Mouse (Mus musculus) lung, postnatal 0 days (tissue): Measurements from ENCODE around the gene Mast3. TPM values are rescaled to one million over a fixed set of nuclear protein-coding genes. Genes with fewer than 3 reads are reported as not detected.

Source experiments
- ATAC-seq: fragments of 200-750 bp; cut with Nextera tagmentation; 2 replicates; pipeline ENCODE4 v1.8.0; 2017; ENCODE audit warnings: moderate library complexity
- DNase-seq: peaks from one replicate; pipeline ENCODE4 v3.0.0-alpha.2; 2016; ENCODE audit warnings: low spot score
- H3K27ac ChIP-seq: fragments of 300-500 bp; sonication (generic); 2 replicates; pipeline ENCODE4 v1.5.1; 2014; ENCODE audit warnings: antibody characterized with exemption, mild to moderate bottlenecking, low read length, mixed read lengths
- H3K27me3 ChIP-seq: fragments of 300-500 bp; sonication (generic); replicated peaks from 2 replicates; pipeline ENCODE4 v1.6.1; 2014; ENCODE audit warnings: low read length, mixed read lengths; ENCODE audit not compliant: insufficient read depth
- H3K36me3 ChIP-seq: fragments of 300-500 bp; sonication (generic); 2 replicates; pipeline ENCODE4 v1.6.1; 2014; ENCODE audit warnings: low read length, mixed read lengths; ENCODE audit not compliant: insufficient read depth
- H3K4me1 ChIP-seq: fragments of 300-500 bp; sonication (generic); 2 replicates; pipeline ENCODE4 v1.6.1; 2014; ENCODE audit warnings: antibody characterized with exemption, low read depth, low read length, mixed read lengths; ENCODE audit not compliant: insufficient read depth
- H3K4me2 ChIP-seq: fragments of 300-500 bp; sonication (generic); replicated peaks from 2 replicates; pipeline ENCODE4 v1.6.1; 2014; ENCODE audit warnings: low read depth, mild to moderate bottlenecking, low read length, moderate library complexity, mixed read lengths
- H3K4me3 ChIP-seq: fragments of 300-500 bp; sonication (generic); 2 replicates; pipeline ENCODE4 v1.5.1; 2014; ENCODE audit warnings: low read depth, low read length
- H3K9ac ChIP-seq: fragments of 300-500 bp; sonication (generic); replicated peaks from 2 replicates; pipeline ENCODE4 v1.6.1; 2014; ENCODE audit warnings: low read depth, mild to moderate bottlenecking
- H3K9me3 ChIP-seq: fragments of 300-500 bp; sonication (generic); 2 replicates; pipeline ENCODE4 v1.6.1; 2016; ENCODE audit warnings: low read length, mixed read lengths
- CTCF ChIP-seq: IDR thresholded peaks from 2 replicates; pipeline ENCODE4 v1.5.1; 2016; ENCODE audit warnings: antibody characterized with exemption, mild to moderate bottlenecking
- EP300 ChIP-seq: IDR thresholded peaks from 2 replicates; pipeline ENCODE4 v1.6.1; 2016; ENCODE audit warnings: antibody characterized with exemption, mild to moderate bottlenecking, control low read depth
- WGBS: fragments of 180-500 bp; shearing (Covaris S2); extraction: QIAGEN DNeasy Blood & Tissue Kit; methylation state at CpG from one replicate; pipeline ENCODE4 v1.1.7; 2014; 5-methylcytosine and 5-hydroxymethylcytosine counted together
- polyA plus RNA-seq: library from polyadenylated mRNA; unstranded; fragments of >200 nt; fragmentation: Nextera tagmentation; extraction: Ambion mirVana; gene quantifications from 2 replicates; pipeline ENCODE4 v1.2.1, GENCODE M21; 2015

The Mast3 gene
- polyA plus RNA-seq, 1 experiment from 2014 or later, result 7.6 TPM

DNA sequence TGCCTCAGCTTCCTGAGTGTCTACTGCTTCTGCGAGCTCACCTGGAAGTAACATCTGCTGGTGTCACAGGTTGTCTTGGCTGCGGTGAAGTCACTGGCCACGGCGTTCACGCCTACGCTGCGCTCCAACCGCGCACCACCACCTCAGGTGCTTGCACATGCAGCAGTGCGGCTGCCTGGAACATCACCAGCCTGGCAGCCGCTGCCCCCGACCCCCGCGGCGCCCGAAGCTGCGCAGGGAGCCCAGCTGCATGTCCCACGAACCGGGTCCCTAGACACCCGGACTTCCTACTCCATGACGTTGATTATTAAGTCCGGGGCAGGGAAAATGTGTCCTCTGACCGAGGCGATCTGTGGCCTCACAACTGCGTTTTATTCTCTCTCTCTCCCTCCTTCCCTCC, 37.6 kb upstream of the Mast3 start:
- no peak overlapping the region for H3K9ac ChIP-seq
- no peak overlapping the region for H3K4me3 ChIP-seq
- H3K27ac ChIP-seq, result no peak overlapping the region
- H3K4me1 ChIP-seq, result peaks cover 2% of the 10 kb centered on the region
- no peaks in the 10 kb centered on the region for H3K27me3 ChIP-seq
- H3K9me3 ChIP-seq, result no peaks in the 10 kb centered on the region
- H3K36me3 ChIP-seq, result no peaks in the 10 kb centered on the region
- TF ChIP-seq EP300, result no peak
- TF ChIP-seq CTCF, result no peak
- DNase-seq (no peak), ATAC-seq (no peak)
- 69% methylated on average over 25 of the region's 25 CpGs for WGBS
- no peak overlapping the region for H3K4me2 ChIP-seq

DNA sequence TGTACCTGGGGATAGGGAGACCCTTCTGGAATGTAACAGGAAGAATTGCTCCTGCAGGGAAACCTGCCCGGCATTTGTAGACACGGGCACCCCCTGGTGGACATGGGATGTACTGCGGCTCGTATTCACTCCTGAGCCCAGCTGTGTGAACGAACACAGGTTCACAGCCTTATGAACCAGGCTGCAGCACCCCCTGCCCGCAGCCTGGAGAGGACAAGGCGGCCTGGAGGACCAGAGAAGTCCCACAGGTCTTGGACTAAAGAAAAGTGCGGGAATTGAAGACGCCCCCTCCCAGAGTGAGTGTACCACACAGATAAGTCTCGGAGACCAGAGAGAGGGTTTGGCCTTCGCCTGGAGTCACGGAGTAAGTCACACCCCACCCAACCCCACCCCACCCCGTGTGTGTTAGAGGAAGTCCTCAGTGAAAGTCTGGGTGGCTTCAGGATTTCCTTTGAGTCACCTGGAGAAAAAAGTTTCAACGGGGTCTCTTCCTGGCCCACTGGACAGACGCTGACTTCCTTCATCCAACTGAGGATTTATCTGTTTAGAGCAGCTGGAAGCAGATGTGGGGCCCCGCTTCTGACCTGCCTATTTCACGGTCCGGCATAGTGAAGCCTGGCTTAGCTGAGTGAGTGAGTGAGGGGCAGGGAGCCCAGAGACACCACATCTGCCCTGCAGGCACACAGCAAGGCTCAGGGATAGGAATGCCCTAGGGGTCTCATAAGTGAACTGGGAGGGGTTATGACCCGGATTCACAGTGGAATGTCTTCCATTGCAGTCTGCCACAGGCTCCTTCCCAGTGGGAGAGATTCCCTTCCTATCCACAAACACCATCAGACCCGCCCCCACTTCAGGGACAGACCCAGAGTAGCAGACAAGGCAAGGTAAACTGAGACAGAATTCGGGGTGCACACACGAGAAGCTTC, 36.6 kb upstream of the Mast3 start:
- TF ChIP-seq EP300 (no peak), CTCF (peak; percentile 99)
- no peak for ATAC-seq
- peak; percentile 83 for DNase-seq
- Histone ChIP-seq H3K27ac (no peak overlapping the region), H3K4me3 (no peak overlapping the region), H3K9ac (no peak overlapping the region), H3K4me1 (peaks cover 2% of the 10 kb centered on the region), H3K4me2 (no peak overlapping the region), H3K9me3 (no peaks in the 10 kb centered on the region), H3K27me3 (no peaks in the 10 kb centered on the region), H3K36me3 (peaks cover 5% of the 10 kb centered on the region; the same call in 1 of the 2 replicates)
- 27% methylated on average over 22 of the region's 22 CpGs for WGBS

DNA sequence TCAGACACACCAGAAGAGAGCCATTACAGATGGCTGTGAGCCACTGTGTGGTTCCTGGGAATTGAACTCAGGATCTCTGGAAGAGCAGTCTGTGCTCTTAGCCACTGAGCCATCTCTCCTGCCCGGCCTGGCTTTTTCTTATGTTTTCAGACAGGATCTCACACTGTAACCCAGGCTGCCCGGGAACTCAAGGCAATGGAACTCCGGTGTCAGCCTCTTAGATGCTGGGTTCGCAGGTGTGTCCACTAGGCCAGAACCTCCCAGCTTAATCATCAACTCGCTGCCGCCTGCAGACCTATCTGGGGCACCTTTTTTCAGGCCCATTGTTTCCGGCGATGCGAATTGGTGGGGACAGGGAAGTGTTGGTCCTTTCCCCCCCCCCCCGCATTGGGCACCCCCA, 35.7 kb upstream of the Mast3 start:
- Histone ChIP-seq H3K27ac (no peak overlapping the region; the same call in 1 of the 2 replicates), H3K27me3 (no peaks in the 10 kb centered on the region), H3K36me3 (peaks cover 11% of the 10 kb centered on the region), H3K4me3 (no peak overlapping the region), H3K9me3 (no peaks in the 10 kb centered on the region), H3K4me2 (no peak overlapping the region), H3K9ac (no peak overlapping the region), H3K4me1 (peaks cover 2% of the 10 kb centered on the region)
- DNase-seq (no peak), ATAC-seq (no peak)
- 41% methylated on average over 10 of the region's 10 CpGs for WGBS
- no peak for TF ChIP-seq CTCF
- TF ChIP-seq EP300, result no peak

GRCm38 (mm10) chr8:70839408-70840351, 34.8 kb upstream of the Mast3 start, which contains the start of gene Arrdc2:
Gene Arrdc2 (minus strand): TSS chr8:70839720.
- Histone ChIP-seq H3K9ac (peak within 1 kb of the TSS; percentile 81), H3K4me1 (peaks cover 2% of the 10 kb centered on the region), H3K36me3 (peaks cover 19% of the 10 kb centered on the region), H3K27me3 (no peaks in the 10 kb centered on the region), H3K27ac (peak within 1 kb of the TSS; percentile 96), H3K9me3 (no peaks in the 10 kb centered on the region), H3K4me3 (peak within 1 kb of the TSS; percentile 68), H3K4me2 (peak within 1 kb of the TSS; percentile 86)
- 2% methylated on average over 55 of the region's 55 CpGs for WGBS
- peak; percentile 100 for DNase-seq
- TF ChIP-seq CTCF (no peak), EP300 (no peak; the same call in none of the 2 replicates)
- ATAC-seq, result peak; percentile 97

DNA sequence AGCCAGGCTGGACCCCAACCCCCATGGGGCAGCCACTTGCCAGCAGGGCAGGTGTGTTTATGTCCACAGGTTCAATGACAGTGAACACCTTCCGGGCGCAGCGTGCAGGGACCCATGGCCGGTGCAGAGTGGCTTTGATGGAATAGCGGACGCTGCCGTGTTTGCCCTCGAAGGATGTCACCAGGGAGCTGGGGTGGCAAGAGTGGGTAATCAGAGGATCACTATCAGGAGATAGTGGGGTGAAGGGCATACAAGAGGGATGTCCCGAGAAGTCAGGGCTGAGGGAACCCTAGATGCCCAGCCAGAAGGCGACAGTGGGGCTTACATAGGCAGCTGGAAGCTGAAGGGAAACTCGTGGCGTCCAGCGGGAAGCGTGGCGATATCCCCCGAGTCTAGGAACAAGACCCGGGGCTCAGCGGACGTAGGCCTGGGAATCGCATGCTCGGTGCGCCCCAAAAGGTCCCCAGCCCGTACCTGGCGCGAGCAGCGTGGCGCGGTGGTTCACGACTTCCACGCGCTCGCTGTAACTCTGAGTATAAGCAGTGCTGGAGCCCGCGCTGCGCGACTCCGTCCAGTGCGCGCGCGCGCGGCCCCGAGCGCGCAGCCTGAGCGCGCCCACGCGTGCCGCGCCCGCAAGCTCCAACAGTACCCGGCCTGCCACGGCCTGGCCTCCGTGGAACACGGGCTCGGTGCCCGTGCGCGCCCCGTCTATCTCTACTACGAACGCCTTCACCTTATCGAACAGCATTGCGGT, 34.0 kb upstream of the Mast3 start:
- Histone ChIP-seq H3K4me2 (peak overlapping the region; percentile 86), H3K4me1 (peaks cover 2% of the 10 kb centered on the region), H3K4me3 (peak overlapping the region; percentile 68), H3K27me3 (no peaks in the 10 kb centered on the region), H3K27ac (peak overlapping the region; percentile 96), H3K9me3 (no peaks in the 10 kb centered on the region), H3K36me3 (peaks cover 19% of the 10 kb centered on the region), H3K9ac (peak overlapping the region; percentile 81)
- peak; percentile 45 for ATAC-seq
- no peak for TF ChIP-seq EP300
- WGBS, result 2% methylated on average over 58 of the region's 66 CpGs
- DNase-seq, result peak; percentile 72
